Mouse (Mus musculus): ENCODE data around the gene Ntf5. TPM values are rescaled to one million over a fixed set of nuclear protein-coding genes. Genes with fewer than 3 reads are reported as not detected.

Ntf5 gene
- polyA plus RNA-seq, 1 experiment from 2014 or later: 1.1 TPM

DNA sequence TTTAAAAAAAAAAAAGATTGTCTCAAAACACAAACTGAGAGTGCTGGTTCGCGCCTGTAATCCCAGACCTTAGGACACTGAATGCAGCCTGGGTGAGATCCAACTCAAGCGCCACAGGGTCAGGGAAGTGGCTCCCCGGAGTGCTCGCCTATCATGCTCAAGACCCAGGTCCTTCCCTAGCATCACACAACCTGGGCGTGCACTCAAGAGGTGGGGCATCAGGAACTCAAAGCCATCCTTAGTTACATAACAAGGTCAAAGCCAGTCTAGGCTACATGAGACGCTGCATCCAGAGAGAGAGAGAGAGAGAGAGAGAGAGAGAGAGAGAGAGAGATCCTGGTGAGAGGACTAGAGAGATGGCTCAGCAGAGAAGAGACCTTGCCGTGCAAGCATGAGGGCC lies 13.1 kb downstream of the Ntf5 start:
- no peaks in the 10 kb centered on the region for H3K9me3 ChIP-seq
- peaks cover 100% of the 10 kb centered on the region for H3K36me3 ChIP-seq
- H3K27me3 ChIP-seq (ENCODE audit: insufficient read depth, poor library complexity, severe bottlenecking): peaks cover 7% of the 10 kb centered on the region; the same call in 1 of the 2 replicates
- H3K27ac ChIP-seq: no peak overlapping the region
- no peak for DNase-seq (ENCODE audit: low spot score)
- WGBS: 94% methylated on average over 8 of the region's 8 CpGs
- H3K4me3 ChIP-seq: no peak overlapping the region
- H3K4me1 ChIP-seq (replicated peaks): no peaks in the 10 kb centered on the region

DNA sequence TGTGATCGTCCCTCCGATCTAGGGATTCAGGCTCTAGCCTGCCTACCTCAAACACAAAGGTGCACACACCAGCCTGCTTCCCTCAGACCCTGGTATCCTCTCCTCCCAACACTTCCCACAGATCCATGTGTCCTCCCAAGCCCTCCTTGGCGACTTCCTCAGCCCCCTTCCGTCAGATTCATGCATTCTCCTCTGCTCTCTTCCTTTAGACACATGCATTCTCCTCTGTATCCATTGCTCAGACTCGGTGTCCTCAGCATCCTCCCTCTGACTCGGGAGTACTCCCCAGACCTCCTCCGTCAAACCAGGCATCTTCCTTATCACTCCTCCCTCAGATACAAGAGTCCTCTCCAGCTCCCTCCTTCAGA lies 20.3 kb downstream of the Ntf5 start:
- H3K27ac ChIP-seq: peak overlapping the region; percentile 94

DNA sequence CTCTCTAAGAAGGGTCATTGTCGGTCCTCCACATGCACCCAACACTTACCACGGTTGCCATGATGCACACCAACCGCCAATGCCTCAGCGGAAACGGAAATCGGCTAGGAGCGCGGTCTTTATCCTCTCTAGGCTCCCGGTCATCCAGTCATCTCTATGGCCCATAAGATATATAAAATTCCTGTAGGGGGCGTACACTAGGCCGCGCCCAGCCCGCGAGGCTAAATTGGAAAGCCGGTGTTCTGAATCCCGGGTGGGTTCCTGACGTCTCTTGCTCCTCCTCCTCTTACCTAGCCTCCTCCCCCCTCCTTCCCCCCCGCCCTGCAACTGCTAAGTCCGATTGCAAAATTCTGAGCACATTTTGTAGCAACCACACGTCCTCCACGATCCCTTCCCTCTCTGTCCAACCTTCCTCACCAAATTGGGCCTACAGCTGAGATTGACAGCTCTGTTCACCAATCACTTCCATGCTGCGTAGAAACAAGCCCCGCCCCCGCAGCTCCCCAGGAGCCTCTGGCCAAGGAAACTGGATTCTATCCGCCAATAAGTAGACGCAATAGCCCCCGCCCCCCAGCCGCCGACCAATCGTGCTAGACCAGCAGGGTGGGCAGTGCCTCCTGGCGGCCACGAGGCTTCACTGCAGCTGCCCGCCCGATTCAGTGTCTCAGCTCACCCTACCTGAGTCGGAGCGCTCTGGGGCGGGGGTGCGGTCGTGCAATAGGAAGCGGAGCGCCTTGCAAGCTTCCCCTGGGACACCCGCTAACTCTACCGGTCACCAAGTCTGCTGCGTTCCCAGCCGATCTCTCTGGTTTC lies 20.9 kb downstream of the Ntf5 start, which contains the start of gene Gys1:
Gene Gys1, plus strand, starts transcription at position 642 of the 813 bp plus-strand sequence.
- H3K9me3 ChIP-seq: no peaks in the 10 kb centered on the region
- WGBS: under 1% methylated on average over 45 of the region's 45 CpGs
- peak within 1 kb of the TSS; percentile 94 for H3K27ac ChIP-seq
- H3K27me3 ChIP-seq (ENCODE audit: insufficient read depth, poor library complexity, severe bottlenecking): no peaks in the 10 kb centered on the region
- peak within 1 kb of the TSS; percentile 83 for H3K4me3 ChIP-seq
- H3K36me3 ChIP-seq: peaks cover 37% of the 10 kb centered on the region
- DNase-seq (ENCODE audit: low spot score): peak; percentile 100
- H3K4me1 ChIP-seq (replicated peaks): peaks cover 46% of the 10 kb centered on the region

More for the DNA sequence above, 20.3 kb downstream of the Ntf5 start:
- Histone ChIP-seq H3K4me3 (peak overlapping the region; percentile 83), H3K4me1 (replicated peaks) (peaks cover 46% of the 10 kb centered on the region), H3K9me3 (no peaks in the 10 kb centered on the region), H3K36me3 (peaks cover 40% of the 10 kb centered on the region), H3K27me3 (ENCODE audit: insufficient read depth, poor library complexity, severe bottlenecking) (no peaks in the 10 kb centered on the region)
- 2% methylated on average over 7 of the region's 7 CpGs for WGBS
- no peak for DNase-seq (ENCODE audit: low spot score)

GRCm38 (mm10) chr7:45435038-45435437 lies 21.5 kb downstream of the Ntf5 start:
- 4% methylated on average over 16 of the region's 16 CpGs for WGBS
- DNase-seq (ENCODE audit: low spot score): no peak
- Histone ChIP-seq H3K9me3 (no peaks in the 10 kb centered on the region), H3K4me3 (peak overlapping the region; percentile 83), H3K27me3 (ENCODE audit: insufficient read depth, poor library complexity, severe bottlenecking) (no peaks in the 10 kb centered on the region), H3K27ac (peak overlapping the region; percentile 94), H3K4me1 (replicated peaks) (peaks cover 46% of the 10 kb centered on the region), H3K36me3 (peaks cover 37% of the 10 kb centered on the region)

- H3K4me1 ChIP-seq (replicated peaks): peaks cover 46% of the 10 kb centered on the region
- H3K9me3 ChIP-seq: no peaks in the 10 kb centered on the region
- 92% methylated on average over 5 of the region's 5 CpGs for WGBS
- H3K27ac ChIP-seq: no peak overlapping the region; the same call in 1 of the 2 replicates
- peaks cover 37% of the 10 kb centered on the region for H3K36me3 ChIP-seq
- DNase-seq (ENCODE audit: low spot score): no peak
- H3K27me3 ChIP-seq (ENCODE audit: insufficient read depth, poor library complexity, severe bottlenecking): no peaks in the 10 kb centered on the region
- H3K4me3 ChIP-seq: peak overlapping the region; percentile 83; the same call in 1 of the 2 replicates
These were observed 22.9 kb downstream of the Ntf5 start for GRCm38 (mm10) chr7:45436444-45436843.

- DNase-seq (ENCODE audit: low spot score): no peak
- Histone ChIP-seq H3K9me3 (no peaks in the 10 kb centered on the region), H3K27me3 (ENCODE audit: insufficient read depth, poor library complexity, severe bottlenecking) (no peaks in the 10 kb centered on the region), H3K36me3 (peaks cover 37% of the 10 kb centered on the region), H3K4me1 (replicated peaks) (peaks cover 46% of the 10 kb centered on the region), H3K4me3 (peak overlapping the region; percentile 32), H3K27ac (no peak overlapping the region; the same call in 1 of the 2 replicates)
- 30% methylated on average over 6 of the region's 6 CpGs for WGBS
These were observed 23.6 kb downstream of the Ntf5 start for GRCm38 (mm10) chr7:45437046-45437445.

DNA sequence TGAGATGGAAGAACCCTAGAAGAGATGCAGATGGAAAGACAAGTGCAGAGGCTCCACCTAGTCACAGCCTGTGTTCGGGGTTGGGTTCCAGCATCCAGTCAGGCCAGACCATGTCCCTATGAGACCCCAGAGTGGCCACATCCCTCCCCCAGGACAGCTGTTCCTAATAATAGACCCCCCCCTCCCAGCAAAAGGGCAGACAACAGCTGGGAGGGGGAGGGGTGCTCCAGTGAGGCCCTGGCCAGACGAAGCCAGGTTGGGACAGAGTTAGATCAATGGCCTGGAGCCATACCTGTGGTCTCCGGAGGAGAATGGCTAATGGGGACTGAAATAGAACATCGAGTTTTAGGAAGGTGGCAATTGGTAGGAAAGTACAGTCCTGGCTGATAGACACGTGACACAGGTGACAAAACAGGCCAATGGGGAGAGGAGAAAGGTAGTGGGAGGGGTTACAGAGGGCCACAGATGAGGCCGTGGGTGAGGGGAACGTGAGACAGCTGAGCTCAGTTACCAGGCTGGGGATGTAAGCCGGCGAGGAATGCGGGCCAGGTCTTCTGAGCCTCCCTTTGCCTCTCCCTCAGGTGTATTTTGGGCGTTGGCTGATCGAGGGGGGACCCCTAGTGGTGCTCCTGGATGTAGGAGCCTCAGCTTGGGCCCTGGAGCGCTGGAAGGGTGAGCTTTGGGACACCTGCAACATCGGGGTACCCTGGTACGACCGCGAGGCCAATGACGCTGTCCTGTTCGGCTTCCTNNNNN lies 24.2 kb downstream of the Ntf5 start, which contains the start of gene Ruvbl2:
Gene Ruvbl2, minus strand, starts transcription at position 576 of the 756 bp plus-strand sequence.
- Histone ChIP-seq H3K4me3 (peak within 1 kb of the TSS; percentile 32), H3K27ac (peak within 1 kb of the TSS; percentile 24), H3K4me1 (replicated peaks) (peaks cover 44% of the 10 kb centered on the region), H3K36me3 (peaks cover 35% of the 10 kb centered on the region), H3K9me3 (no peaks in the 10 kb centered on the region), H3K27me3 (ENCODE audit: insufficient read depth, poor library complexity, severe bottlenecking) (no peaks in the 10 kb centered on the region)
- DNase-seq (ENCODE audit: low spot score): no peak
- 21% methylated on average over 19 of the region's 19 CpGs for WGBS

- DNase-seq (ENCODE audit: low spot score): no peak
- Histone ChIP-seq H3K9me3 (no peaks in the 10 kb centered on the region), H3K4me3 (no peak overlapping the region), H3K36me3 (peaks cover 81% of the 10 kb centered on the region), H3K27me3 (ENCODE audit: insufficient read depth, poor library complexity, severe bottlenecking) (no peaks in the 10 kb centered on the region), H3K27ac (no peak overlapping the region), H3K4me1 (replicated peaks) (0 out of 2 replicates have a peak, but pooled peaks cover 3% of the 10 kb centered on the region)
- 90% methylated on average over 22 of the region's 22 CpGs for WGBS
These were observed 30.3 kb downstream of the Ntf5 start for GRCm38 (mm10) chr7:45443526-45444420.

- Histone ChIP-seq H3K9me3 (no peaks in the 10 kb centered on the region), H3K4me1 (replicated peaks) (0 out of 2 replicates have a peak, but pooled peaks cover 3% of the 10 kb centered on the region), H3K27me3 (ENCODE audit: insufficient read depth, poor library complexity, severe bottlenecking) (no peaks in the 10 kb centered on the region), H3K27ac (no peak overlapping the region), H3K36me3 (peaks cover 71% of the 10 kb centered on the region), H3K4me3 (no peak overlapping the region)
- DNase-seq (ENCODE audit: low spot score): no peak
These were observed 33.1 kb downstream of the Ntf5 start for GRCm38 (mm10) chr7:45446589-45446988.

DNA sequence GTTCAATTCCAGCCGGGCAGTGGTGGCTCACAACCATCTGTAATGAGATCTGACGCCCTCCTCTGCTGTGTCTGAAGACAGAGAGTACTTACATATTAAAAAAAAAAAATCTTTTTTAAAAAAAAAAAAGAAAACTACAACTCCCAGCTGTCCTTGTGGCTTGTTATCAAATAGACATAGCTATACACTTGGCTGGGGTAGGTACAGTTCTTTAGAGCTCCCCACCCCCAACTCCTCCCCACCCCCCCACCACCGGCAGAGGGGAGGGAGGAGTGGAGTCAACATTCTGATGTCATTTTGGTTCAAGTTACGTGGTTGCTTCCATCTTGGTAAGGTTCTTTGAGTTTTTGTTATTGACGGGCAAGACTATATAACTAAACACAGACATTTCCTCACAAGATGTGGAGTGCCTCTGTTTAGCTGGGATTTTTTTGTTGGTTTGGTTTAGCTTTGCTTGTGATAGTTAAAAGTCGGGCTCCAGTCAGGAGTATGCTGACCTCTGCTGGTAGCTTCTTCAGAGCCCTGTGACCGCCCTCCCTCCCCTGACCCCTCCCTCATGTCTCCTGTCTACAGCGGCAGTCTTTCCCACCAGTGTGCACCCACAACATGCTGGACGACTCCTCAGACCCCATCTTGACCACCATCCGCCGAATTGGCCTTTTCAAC lies 34.0 kb downstream of the Ntf5 start:
- peak; percentile 32 for DNase-seq (ENCODE audit: low spot score)
- Histone ChIP-seq H3K27me3 (ENCODE audit: insufficient read depth, poor library complexity, severe bottlenecking) (no peaks in the 10 kb centered on the region), H3K36me3 (peaks cover 73% of the 10 kb centered on the region), H3K4me1 (replicated peaks) (0 out of 2 replicates have a peak, but pooled peaks cover 3% of the 10 kb centered on the region), H3K4me3 (no peak overlapping the region), H3K9me3 (no peaks in the 10 kb centered on the region), H3K27ac (no peak overlapping the region)
- 32% methylated on average over 11 of the region's 11 CpGs for WGBS

- Histone ChIP-seq H3K4me3 (no peak overlapping the region), H3K27ac (no peak overlapping the region), H3K27me3 (ENCODE audit: insufficient read depth, poor library complexity, severe bottlenecking) (no peaks in the 10 kb centered on the region), H3K9me3 (no peaks in the 10 kb centered on the region), H3K36me3 (peaks cover 71% of the 10 kb centered on the region), H3K4me1 (replicated peaks) (0 out of 2 replicates have a peak, but pooled peaks cover 3% of the 10 kb centered on the region)
- WGBS: 94% methylated on average over 1 of the region's 1 CpGs
- DNase-seq (ENCODE audit: low spot score): no peak
These were observed 36.5 kb downstream of the Ntf5 start for GRCm38 (mm10) chr7:45449974-45450373.
